Mouse (Mus musculus) gastrocnemius, adult 2 months (tissue): ENCODE results near the gene C1ql4. TPM values are rescaled to one million over a fixed set of nuclear protein-coding genes. Genes with fewer than 3 reads are reported as not detected.

ENCODE experiments used
- DNase-seq: peaks from one replicate; pipeline ENCODE4 v3.0.0; 2022
- H3K27ac ChIP-seq: fragments of 200-600 bp; 2 replicates; pipeline ENCODE4 v1.8.1; 2022; ENCODE audit warnings: mild to moderate bottlenecking
- H3K4me3 ChIP-seq: fragments of 200-600 bp; 2 replicates; pipeline ENCODE4 v1.8.1; 2022; ENCODE audit warnings: mild to moderate bottlenecking, moderate library complexity
- CTCF ChIP-seq: fragments of 200-600 bp; IDR thresholded peaks from 2 replicates; pipeline ENCODE4 v1.8.1; 2022; ENCODE audit warnings: antibody characterized with exemption, mild to moderate bottlenecking, moderate library complexity
- intact Hi-C: fragments of 180-260 bp; cut with DNase I; formaldehyde crosslinking; loops from one replicate; pipeline ENCODE4 v1.15.1; 2025
- long read RNA-seq, 2 experiments: library from polyadenylated mRNA; stranded (forward); transcript quantifications; one replicate each; pipeline ENCODE4 v2.0.0; 2021
- total RNA-seq, 2 experiments: library from RNA; stranded (reverse); gene quantifications; 2 replicates each; pipeline ENCODE4 v1.2.3; 2021

Gene C1ql4
- not detected for total RNA-seq
- long read RNA-seq, experiment 1: 0 reads
- long read RNA-seq, experiment 2: 0 reads

DNA sequence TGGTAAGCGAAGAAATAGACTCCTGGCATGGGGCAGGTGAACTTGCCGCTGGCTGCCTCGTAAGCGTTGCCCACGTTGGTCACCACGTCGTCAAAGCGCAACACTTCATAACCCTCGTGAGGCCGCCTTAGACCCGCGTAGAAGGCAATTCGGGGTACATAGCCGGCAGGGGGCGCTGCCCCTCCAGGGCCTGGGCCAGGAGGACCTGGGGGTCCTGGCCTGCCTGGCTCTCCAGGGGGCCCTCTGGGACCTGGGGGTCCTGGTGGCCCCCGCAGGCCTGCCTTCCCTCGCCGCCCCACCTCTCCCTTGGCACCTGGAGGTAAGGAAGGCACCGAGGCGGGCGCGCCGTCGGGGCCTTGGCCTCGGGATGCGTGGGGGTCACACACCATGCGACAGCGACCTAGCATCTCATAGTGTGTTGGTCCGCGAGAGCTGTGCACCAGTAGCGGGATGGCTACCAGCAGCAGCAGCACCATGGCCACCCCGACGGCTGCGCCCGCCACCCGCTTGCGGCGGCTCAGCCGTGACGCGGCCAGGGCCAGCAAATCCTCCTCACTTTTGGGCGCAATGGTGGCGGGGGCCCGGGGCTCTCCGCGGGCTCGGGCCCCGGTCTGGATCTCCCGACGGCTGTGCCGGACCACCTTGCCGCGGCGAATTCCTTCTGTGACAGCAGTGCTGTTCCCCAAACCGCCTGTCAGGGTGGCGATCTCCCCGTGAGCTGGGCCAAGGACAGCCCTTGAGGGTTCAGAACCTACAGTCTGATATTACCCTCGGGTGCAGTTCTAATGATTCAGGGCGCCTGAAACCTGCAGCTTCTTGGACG, at the start of gene C1ql4:
TSS of gene C1ql4 (minus strand) at position 565 of the 823 bp plus-strand sequence.
- Histone ChIP-seq H3K4me3 (peak within 1 kb of the TSS; percentile 51), H3K27ac (no peak within 1 kb of the TSS)
- TF ChIP-seq CTCF: peak; percentile 54
- peak; percentile 55 for DNase-seq
- intact Hi-C loops: loop anchor here (5.0 kb wide), 1 partner anchor 35 kb away; no protein-coding TSS in a partner anchor

DNA sequence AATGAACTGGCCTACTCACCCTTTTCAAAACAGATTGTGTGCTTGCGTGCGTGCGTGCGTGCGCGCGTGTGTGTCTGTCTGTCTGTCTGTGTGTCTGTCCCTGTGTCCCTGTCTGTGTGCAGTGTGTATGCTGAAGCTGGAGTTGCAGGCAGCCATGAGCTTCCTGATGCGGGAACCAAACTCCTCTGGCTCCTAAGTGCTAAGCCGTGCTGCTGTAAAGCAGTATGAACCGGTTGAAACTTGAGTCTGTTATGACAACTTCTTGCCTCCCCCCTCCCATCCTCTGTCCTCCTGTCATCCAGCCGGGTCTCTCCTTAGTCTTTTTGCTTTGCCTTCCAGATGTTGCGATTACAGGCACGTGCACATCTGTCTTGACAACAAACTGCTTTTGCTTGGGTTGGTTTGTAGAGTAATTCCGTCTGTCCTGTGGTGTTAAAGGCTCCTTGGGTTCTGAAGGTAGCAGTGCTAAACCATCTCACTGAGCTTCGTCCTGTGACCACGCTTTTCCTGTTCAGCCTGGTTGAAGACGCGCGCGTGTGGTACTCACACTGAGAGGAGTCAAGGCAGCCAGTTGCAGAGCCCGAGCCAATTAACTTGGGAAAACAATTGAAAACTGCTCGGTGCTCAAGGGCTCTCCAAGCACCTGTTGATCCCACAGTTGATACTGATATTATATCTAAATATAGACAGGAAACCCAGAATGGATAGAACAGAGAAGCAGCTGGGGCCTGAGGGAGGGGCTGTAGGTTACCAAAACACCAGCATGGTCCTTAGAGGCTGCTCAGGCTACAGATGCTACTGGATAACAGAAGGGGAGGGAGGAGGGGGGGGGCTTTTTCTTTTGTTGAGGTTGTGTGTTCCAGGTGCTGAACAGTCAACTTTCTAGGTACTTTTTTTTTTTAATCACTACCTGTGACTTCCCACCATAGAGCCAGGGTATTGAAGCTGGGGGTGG, 42.6 kb upstream of the C1ql4 start:
- DNase-seq: no peak
- no peak for TF ChIP-seq CTCF
- Histone ChIP-seq H3K27ac (no peak overlapping the region), H3K4me3 (no peak overlapping the region)
- intact Hi-C loops: no loop called here

DNA sequence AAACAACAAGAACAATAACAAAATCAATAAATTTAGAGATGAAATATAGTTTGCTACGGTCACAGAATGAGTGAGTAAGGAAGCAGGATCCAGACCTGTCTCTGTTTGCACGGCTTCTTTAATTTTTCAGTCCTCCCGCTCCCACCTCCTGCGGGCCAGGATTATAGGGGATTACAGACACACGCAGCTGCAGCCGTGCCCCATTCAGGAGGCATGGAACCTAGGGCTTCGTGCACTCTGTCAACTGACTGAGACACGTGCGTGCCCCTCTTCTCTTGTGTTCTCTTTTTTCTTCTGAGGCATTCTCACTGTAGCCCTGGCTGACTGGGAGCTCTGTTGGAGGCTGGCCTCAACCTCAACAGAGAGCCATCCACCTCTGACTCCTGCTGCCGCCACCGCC, 41.8 kb upstream of the C1ql4 start:
- Histone ChIP-seq H3K27ac (no peak overlapping the region), H3K4me3 (no peak overlapping the region)
- intact Hi-C loops: no loop called here
- no peak for DNase-seq
- TF ChIP-seq CTCF: no peak

DNA sequence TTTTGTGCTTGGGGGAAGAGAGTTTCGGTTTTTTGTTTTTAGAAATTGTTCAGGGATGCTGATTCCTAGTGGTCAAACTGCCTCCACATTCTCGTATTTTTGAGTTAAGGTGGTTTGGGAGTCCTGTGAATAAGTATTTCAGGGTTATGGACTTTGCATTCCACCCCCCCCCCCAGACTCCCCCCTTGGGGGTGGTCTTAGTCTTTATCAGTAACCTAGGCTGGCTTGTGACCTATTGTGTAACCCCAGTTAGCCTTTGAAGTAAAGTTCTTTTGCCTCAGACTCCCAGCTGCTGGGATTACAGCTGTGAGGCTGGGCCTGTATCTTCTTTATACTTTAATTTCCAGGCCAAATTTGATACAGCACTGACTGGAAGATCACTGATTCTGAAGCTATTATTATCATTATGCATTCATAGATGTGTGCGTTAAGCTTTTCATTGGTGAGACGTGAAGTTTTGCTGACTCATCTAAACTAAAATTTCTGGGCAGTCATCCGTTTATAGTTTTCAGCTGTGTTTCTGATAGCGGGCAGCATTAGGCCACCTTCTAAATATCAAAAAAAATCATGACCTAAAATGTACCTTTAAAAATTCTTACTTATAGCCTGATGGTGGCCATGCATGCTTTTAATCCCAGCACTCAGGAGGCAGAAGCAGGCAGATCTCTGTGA, 40.4 kb upstream of the C1ql4 start:
- no peak overlapping the region for H3K27ac ChIP-seq
- H3K4me3 ChIP-seq: no peak overlapping the region
- intact Hi-C loops: no loop called here
- DNase-seq: no peak
- no peak for TF ChIP-seq CTCF

DNA sequence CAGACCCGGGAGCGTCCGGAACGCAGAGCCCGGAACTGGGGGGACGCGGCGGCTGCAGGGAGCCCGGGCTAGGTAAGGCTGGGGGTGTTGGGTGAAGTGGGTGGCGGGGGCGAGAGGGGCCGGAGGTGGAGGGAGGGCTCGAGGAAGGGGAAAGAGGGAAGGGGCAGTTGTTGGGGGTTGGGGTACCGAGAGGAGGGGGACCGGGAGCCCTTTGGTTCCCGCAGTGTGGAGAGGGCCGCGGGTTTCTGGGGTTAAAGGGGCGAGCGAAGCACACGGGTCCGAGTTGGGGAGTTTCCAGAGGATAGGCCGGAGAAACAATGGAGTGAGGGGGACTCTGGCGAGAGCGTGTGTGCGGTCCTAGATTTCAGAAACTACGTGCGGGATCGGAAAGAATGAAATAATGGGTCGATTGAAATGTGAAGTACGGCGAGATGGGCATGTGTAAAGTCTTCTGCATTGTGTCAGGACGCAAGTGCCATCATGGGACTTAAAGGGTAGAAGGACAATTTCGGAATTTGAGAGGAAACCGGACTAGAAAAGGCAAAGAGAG, 39.3 kb upstream of the C1ql4 start:
- intact Hi-C loops: no loop called here
- Histone ChIP-seq H3K27ac (peak overlapping the region; percentile 95), H3K4me3 (peak overlapping the region; percentile 78)
- DNase-seq: no peak
- no peak for TF ChIP-seq CTCF

DNA sequence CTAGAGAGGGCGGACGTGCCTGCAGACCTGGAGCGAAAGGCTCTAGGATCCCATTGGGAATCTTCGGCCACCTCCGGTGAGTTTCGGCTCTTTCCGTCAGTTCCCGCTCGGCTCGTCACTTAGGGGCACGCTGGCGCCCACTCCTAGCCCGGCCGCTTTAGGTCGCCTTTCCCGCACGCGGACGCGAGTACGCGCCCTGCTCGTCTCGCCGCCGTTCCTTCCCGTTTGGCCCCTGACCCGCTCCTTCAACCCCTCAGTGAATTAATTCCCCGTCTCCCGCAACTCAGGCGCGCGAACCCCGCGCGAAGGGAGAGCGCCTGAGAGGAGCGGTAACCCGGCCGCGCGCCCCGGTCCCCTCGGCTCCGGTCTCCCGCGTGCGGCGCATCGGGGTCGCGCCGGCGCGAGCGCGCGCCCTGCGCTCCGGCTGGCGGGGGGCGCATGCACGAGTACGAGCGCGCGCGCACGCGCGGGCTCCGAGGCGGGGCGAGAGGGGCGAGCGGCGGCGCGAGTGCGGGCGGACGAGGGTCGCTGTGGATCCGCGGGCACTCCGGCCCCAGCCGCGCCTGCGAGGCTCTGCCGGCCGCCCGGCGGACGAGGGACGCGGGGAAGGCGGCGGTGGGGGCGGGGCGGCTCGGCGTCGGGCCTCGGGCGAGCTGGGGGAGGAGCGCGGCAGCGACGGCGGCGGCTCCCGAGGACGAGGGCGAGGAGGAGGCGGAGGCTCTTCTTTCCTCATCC, 38.6 kb upstream of the C1ql4 start:
- intact Hi-C loops: no loop called here
- no peak for TF ChIP-seq CTCF
- Histone ChIP-seq H3K27ac (peak overlapping the region; percentile 95), H3K4me3 (peak overlapping the region; percentile 78)
- DNase-seq: peak; percentile 88

DNA sequence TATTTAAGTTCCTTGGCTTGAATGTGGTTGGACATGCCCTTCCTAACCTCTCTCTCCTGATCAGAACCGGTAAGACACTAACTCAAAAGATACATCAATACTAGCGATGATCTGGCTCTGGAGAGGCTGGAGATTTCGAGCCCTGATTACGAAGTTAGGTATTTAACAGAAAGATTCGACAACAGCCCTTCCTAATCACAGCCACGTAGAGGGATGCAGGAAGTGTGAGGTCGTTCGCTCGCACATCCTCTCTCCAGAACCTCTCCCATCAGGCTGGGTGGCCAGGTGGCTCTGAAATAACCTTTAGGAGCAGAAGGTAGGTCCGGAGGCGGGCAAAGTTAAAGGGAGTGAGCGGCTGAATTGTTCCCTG, 38.1 kb upstream of the C1ql4 start, which contains the start of gene Spats2:
TSS of gene Spats2 (plus strand) at position 206 of the 370 bp plus-strand sequence.
- Histone ChIP-seq H3K4me3 (peak within 1 kb of the TSS; percentile 78), H3K27ac (peak within 1 kb of the TSS; percentile 95)
- no peak for TF ChIP-seq CTCF
- no peak for DNase-seq
- intact Hi-C loops: no loop called here

DNA sequence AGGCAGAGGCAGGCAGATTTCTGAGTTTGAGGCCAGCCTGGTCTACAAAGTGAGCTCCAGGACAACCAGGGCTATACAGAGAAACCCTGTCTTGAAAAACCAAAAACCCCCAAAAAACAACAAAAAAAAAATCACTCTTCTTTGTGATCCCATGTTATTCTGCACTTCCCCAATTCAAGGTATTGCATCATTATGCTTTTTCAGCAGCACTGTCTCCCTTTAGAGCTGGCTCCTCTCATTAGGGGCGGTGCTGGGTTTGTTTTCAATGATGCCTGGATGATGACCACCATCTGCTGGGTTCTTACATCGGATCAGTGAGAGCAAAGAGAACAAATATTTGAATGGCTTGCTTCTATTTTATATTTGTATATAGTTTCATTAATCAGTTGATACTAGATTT, 35.0 kb upstream of the C1ql4 start:
- Histone ChIP-seq H3K27ac (no peak overlapping the region), H3K4me3 (no peak overlapping the region)
- intact Hi-C loops: no loop called here
- no peak for TF ChIP-seq CTCF
- no peak for DNase-seq

DNA sequence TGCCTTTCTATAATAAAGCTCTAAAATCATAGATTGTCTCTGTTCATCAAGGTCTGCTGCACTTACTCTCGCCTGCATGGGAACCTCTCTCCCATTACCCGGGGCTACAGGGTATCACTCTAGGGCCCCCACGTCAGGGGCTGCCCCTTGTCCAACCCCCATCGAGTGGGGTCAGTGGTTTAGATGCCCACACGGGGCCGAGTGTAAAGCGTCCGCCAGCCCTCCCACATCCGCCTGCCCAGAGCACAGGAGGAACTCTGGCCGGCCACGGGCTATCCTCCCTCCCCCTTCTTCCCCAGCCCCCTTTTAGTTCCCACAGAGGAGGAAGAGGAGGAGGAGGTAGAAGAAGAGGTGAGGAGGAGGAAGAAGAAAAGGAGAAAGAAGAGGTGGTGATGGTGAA, 33.2 kb upstream of the C1ql4 start:
- TF ChIP-seq CTCF: no peak
- DNase-seq: no peak
- Histone ChIP-seq H3K4me3 (no peak overlapping the region), H3K27ac (no peak overlapping the region)
- intact Hi-C loops: no loop called here

DNA sequence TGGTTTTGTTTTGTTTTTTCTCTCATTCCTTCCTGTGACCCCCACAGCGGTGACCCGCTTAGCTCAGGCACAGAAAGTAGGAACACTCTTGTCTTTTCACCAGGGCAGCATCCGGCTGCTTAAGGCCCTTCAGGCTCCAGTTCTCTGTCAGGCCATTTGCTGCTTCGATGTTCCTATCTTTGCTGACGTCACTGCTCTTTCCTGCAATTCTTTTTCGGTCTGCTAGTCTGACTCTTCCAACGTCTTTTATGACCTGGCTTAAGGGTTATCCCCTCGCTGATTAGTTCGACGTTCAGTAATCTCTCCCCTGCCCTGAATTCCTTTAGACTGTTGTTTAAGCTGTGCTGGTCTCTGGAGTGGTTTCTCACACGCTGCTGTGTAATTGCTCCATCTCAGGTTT, 28.9 kb upstream of the C1ql4 start:
- no peak for DNase-seq
- no peak for TF ChIP-seq CTCF
- intact Hi-C loops: no loop called here
- H3K4me3 ChIP-seq: no peak overlapping the region
- no peak overlapping the region for H3K27ac ChIP-seq

DNA sequence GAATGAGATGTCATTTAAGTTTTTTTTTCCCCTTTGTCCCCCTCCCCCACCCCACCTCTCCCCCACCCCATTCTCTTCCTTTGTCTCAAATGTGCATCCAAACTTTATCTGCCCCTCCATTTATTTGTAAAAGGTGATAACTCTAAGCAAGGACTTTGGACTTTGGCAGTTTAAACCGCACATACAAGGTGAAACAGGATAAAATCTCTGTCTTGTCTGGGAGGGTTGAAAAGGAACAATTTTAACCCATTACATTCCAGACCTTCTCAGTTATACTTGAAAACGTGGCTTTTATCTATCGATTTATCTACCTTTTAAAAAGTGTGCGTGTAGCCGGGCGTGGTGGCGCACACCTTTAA, 27.4 kb upstream of the C1ql4 start:
- DNase-seq: no peak
- no peak for TF ChIP-seq CTCF
- intact Hi-C loops: no loop called here
- Histone ChIP-seq H3K27ac (no peak overlapping the region), H3K4me3 (no peak overlapping the region)
